8 mouse cellular contexts compared by ENCODE assay signal in the genomic region with DNA sequence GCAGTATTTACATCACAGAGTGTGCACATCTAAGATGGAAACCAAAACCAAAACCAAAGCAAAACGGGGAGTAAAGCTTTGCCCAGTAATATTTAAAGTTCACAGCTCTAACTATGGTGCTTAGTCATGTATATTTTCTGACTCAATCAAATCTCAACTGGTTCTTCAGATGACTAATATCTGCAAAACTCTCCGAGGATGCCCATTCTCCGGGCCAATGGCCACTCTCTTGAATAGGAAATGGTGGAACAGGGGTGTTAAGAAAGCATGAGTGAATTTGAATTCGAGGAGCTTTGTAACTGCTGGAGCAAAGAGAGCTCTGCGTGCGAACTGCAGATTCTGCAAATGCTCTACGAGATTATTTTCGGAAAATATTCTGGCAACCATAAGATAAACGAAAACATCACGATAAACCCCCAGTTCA. TPM values are rescaled to one million over a fixed set of nuclear protein-coding genes. Genes with fewer than 3 reads are reported as not detected.
DNase-seq lines count a peak whose midpoint lies in the region; ATAC-seq lines count a peak whose summit lies in the region.

No protein-coding gene starts in this region.

- H3K9me3 ChIP-seq in kidney, embryonic 14.5 days (ENCODE audit: control insufficient read depth, low read length), result no peaks in the 10 kb centered on the region
- no peaks in the 10 kb centered on the region for H3K9me3 ChIP-seq in liver, embryonic 16.5 days (replicated peaks; ENCODE audit: control insufficient read depth, low read length)
- no peaks in the 10 kb centered on the region for H3K9me3 ChIP-seq in neural tube, embryonic 15.5 days (replicated peaks)

- ATAC-seq in kidney, embryonic 14.5 days (ENCODE audit: low FRiP score, low TSS enrichment), result peak; percentile 25; the same call in 1 of the 2 replicates
- ATAC-seq in liver, embryonic 16.5 days (ENCODE audit: low read depth), result peak; percentile 4; the same call in 1 of the 2 replicates
- peak; percentile 61 for ATAC-seq in neural tube, embryonic 15.5 days (ENCODE audit: low FRiP score)

- peak overlapping the region; percentile 77 for H3K4me3 ChIP-seq in kidney, embryonic 14.5 days (ENCODE audit: low read length)
- peak overlapping the region; percentile 89 for H3K4me3 ChIP-seq in brown adipose tissue, adult 24 weeks (ENCODE audit: insufficient read depth, low read depth, low read length)
- H3K4me3 ChIP-seq in liver, embryonic 16.5 days (ENCODE audit: low read depth, low read length), result peak overlapping the region; percentile 60
- H3K4me3 ChIP-seq in neural tube, embryonic 15.5 days (replicated peaks), result peak overlapping the region; percentile 63

- H3K27me3 ChIP-seq in kidney, embryonic 14.5 days (ENCODE audit: control insufficient read depth, insufficient read depth, low read length), result no peaks in the 10 kb centered on the region
- no peaks in the 10 kb centered on the region for H3K27me3 ChIP-seq in liver, embryonic 16.5 days (ENCODE audit: control insufficient read depth, insufficient read depth, low read depth, low read length)
- H3K27me3 ChIP-seq in neural tube, embryonic 15.5 days (replicated peaks), result no peaks in the 10 kb centered on the region

- WGBS in kidney, embryonic 14.5 days, result 1% methylated on average over 10 of the region's 10 CpGs
- WGBS in liver, embryonic 16.5 days (ENCODE audit: insufficient replicate concordance), result 2% methylated on average over 10 of the region's 10 CpGs
- 2% methylated on average over 10 of the region's 10 CpGs for WGBS in neural tube, embryonic 15.5 days

- peaks cover 19% of the 10 kb centered on the region for H3K36me3 ChIP-seq in kidney, embryonic 14.5 days (ENCODE audit: control insufficient read depth, insufficient read depth, low read length)
- no peaks in the 10 kb centered on the region for H3K36me3 ChIP-seq in liver, embryonic 16.5 days (ENCODE audit: control insufficient read depth, insufficient read depth)
- H3K36me3 ChIP-seq in neural tube, embryonic 15.5 days, result peaks cover 21% of the 10 kb centered on the region

- peak overlapping the region; percentile 68 for H3K4me2 ChIP-seq in kidney, embryonic 14.5 days (replicated peaks; ENCODE audit: low read depth, low read length)
- H3K4me2 ChIP-seq in liver, embryonic 16.5 days (ENCODE audit: low read depth, low read length), result peak overlapping the region; percentile 54
- peak overlapping the region; percentile 66 for H3K4me2 ChIP-seq in neural tube, embryonic 15.5 days

- no peak for DNase-seq in kidney, postnatal 14 days
- peak; percentile 62 for DNase-seq in CD4-positive, CD25-positive, alpha-beta regulatory T cell, adult 2 months (ENCODE audit: low read depth, low spot score)
- peak; percentile 2 to 21 for DNase-seq in heart, postnatal 14 days
- no peak for DNase-seq in right cerebral cortex, postnatal 14 days

- H3K27ac ChIP-seq in kidney, embryonic 14.5 days (ENCODE audit: low read depth, low read length), result peak overlapping the region; percentile 82
- H3K27ac ChIP-seq in brown adipose tissue, adult 24 weeks (replicated peaks; ENCODE audit: low read depth, low read length), result peak overlapping the region; percentile 75
- peak overlapping the region; percentile 60; the same call in 1 of the 2 replicates for H3K27ac ChIP-seq in liver, embryonic 16.5 days (ENCODE audit: low read length)
- peak overlapping the region; percentile 83 for H3K27ac ChIP-seq in neural tube, embryonic 15.5 days (replicated peaks)

- peaks cover 6% of the 10 kb centered on the region; the same call in 1 of the 2 replicates for H3K4me1 ChIP-seq in kidney, embryonic 14.5 days (ENCODE audit: control insufficient read depth, insufficient read depth, low read length)
- no peaks in the 10 kb centered on the region for H3K4me1 ChIP-seq in brown adipose tissue, adult 24 weeks (ENCODE audit: control insufficient read depth, insufficient read depth, insufficient read length, low read length)
- no peaks in the 10 kb centered on the region for H3K4me1 ChIP-seq in liver, embryonic 16.5 days (ENCODE audit: control insufficient read depth, low read depth, low read length)
- peaks cover 11% of the 10 kb centered on the region for H3K4me1 ChIP-seq in neural tube, embryonic 15.5 days

- intact Hi-C loops in heart, postnatal 14 days (cut with DNase I), result loop anchor here (5.0 to 10.0 kb wide), 2 partner anchors 321 to 688 kb away; no protein-coding TSS in a partner anchor

- peak overlapping the region; percentile 77 for H3K9ac ChIP-seq in kidney, embryonic 14.5 days (ENCODE audit: low read depth, low read length)
- peak overlapping the region; percentile 54 for H3K9ac ChIP-seq in liver, embryonic 16.5 days (ENCODE audit: low read depth, low read length)
- H3K9ac ChIP-seq in neural tube, embryonic 15.5 days (replicated peaks), result peak overlapping the region; percentile 56

RNA-seq across cellular contexts. Expression of gene Zfp945, which starts 0.5 kb away (rescaled TPM):
- polyA plus RNA-seq in kidney, embryonic 14.5 days (2014; fragmentation: Nextera tagmentation; extraction: Ambion mirVana), result 24.3 and 28.7 TPM in 2 replicates
- 3.4 and 4.9 TPM in 2 replicates for polyA plus RNA-seq in brown adipose tissue, adult 24 weeks (2012; ENCODE audit: insufficient read depth, insufficient read length, missing spikeins)
- total RNA-seq in heart, postnatal 14 days (2021), result 1 to 10 TPM; 6.8 to 8.6 TPM
- polyA plus RNA-seq in liver, embryonic 16.5 days (2015; fragmentation: Nextera tagmentation; extraction: Ambion mirVana), result 2.2 and 2.4 TPM in 2 replicates
- polyA plus RNA-seq in neural tube, embryonic 15.5 days (2015; fragmentation: Nextera tagmentation; extraction: Ambion mirVana), result 18.9 and 19.3 TPM in 2 replicates

Comparison
In these comparisons a context has a peak if more than half of its experiments do, and no peak if none do; other contexts are left out.
1. ATAC-seq: peak in every context shown above with its lines; median percentile 61 in neural tube, embryonic 15.5 days; 25 in kidney, embryonic 14.5 days; 4 in liver, embryonic 16.5 days.
2. DNase-seq: peak in CD4-positive, CD25-positive, alpha-beta regulatory T cell, adult 2 months (single experiment) and heart, postnatal 14 days (2 of 2); none in kidney, postnatal 14 days (single experiment) and right cerebral cortex, postnatal 14 days (single experiment).
3. Peak in every context shown above with its lines, with median percentiles within 50 percentile points of each other: H3K27ac ChIP-seq, H3K4me2 ChIP-seq, H3K4me3 ChIP-seq and H3K9ac ChIP-seq.